In genomic region chrX:6658820-6659324, GRCm38 (mm10) we compare ENCODE assay signal across 32 mouse cellular contexts.
"Had no signal": no experiment of that assay in that cellular context is flagged by ENCODE, and none has a peak within 500 bp of the region (broad histone marks: within the 10 kb centered on the region; RNA-seq: fewer than 3 reads in every experiment).

No protein-coding gene starts in this region.

- H3K9me3 ChIP-seq: heart, embryonic 10.5 days; heart, embryonic 12.5 days; heart, embryonic 13.5 days; heart, embryonic 15.5 days; hindbrain, embryonic 10.5 days; hindbrain, embryonic 12.5 days; hindbrain, embryonic 13.5 days; hindbrain, embryonic 15.5 days; intestine, embryonic 15.5 days; kidney, embryonic 15.5 days had no signal

- H3K4me2 ChIP-seq: heart, embryonic 11.5 days; heart, embryonic 12.5 days; heart, embryonic 13.5 days; heart, embryonic 15.5 days; hindbrain, embryonic 12.5 days; hindbrain, embryonic 13.5 days; hindbrain, embryonic 14.5 days; hindbrain, embryonic 15.5 days; intestine, embryonic 15.5 days; kidney, embryonic 15.5 days had no signal

- H3K4me1 ChIP-seq: heart, embryonic 10.5 days; heart, embryonic 12.5 days; heart, embryonic 13.5 days; heart, embryonic 15.5 days; hindbrain, embryonic 10.5 days; hindbrain, embryonic 12.5 days; hindbrain, embryonic 13.5 days; hindbrain, embryonic 15.5 days; intestine, embryonic 15.5 days; kidney, embryonic 15.5 days had no signal

- H3K27me3 ChIP-seq: heart, embryonic 12.5 days; heart, embryonic 13.5 days; heart, embryonic 15.5 days; hindbrain, embryonic 12.5 days; hindbrain, embryonic 13.5 days; hindbrain, embryonic 15.5 days; intestine, embryonic 15.5 days; kidney, embryonic 15.5 days had no signal

- H3K4me3 ChIP-seq: heart, embryonic 10.5 days; heart, embryonic 12.5 days; heart, embryonic 13.5 days; heart, embryonic 15.5 days; hindbrain, embryonic 10.5 days; hindbrain, embryonic 12.5 days; hindbrain, embryonic 13.5 days; hindbrain, embryonic 15.5 days; intestine, embryonic 15.5 days; kidney, embryonic 15.5 days; layer of hippocampus, adult 2 months; left cerebral cortex, adult 2 months had no signal

- H3K9ac ChIP-seq: heart, embryonic 12.5 days; heart, embryonic 13.5 days; heart, embryonic 15.5 days; hindbrain, embryonic 12.5 days; hindbrain, embryonic 13.5 days; hindbrain, embryonic 14.5 days; hindbrain, embryonic 15.5 days; intestine, embryonic 15.5 days; kidney, embryonic 15.5 days had no signal

- H3K27ac ChIP-seq: heart, embryonic 10.5 days; heart, embryonic 13.5 days; heart, embryonic 15.5 days; hindbrain, embryonic 10.5 days; hindbrain, embryonic 12.5 days; hindbrain, embryonic 13.5 days; hindbrain, embryonic 14.5 days; hindbrain, embryonic 15.5 days; hindbrain, postnatal 0 days; intestine, embryonic 15.5 days; kidney, embryonic 15.5 days; kidney, postnatal 0 days; layer of hippocampus, adult 2 months; left cerebral cortex, adult 2 months had no signal

- H3K36me3 ChIP-seq: heart, embryonic 10.5 days; heart, embryonic 12.5 days; heart, embryonic 13.5 days; heart, embryonic 15.5 days; hindbrain, embryonic 10.5 days; hindbrain, embryonic 12.5 days; hindbrain, embryonic 13.5 days; hindbrain, embryonic 15.5 days; intestine, embryonic 15.5 days; kidney, embryonic 15.5 days had no signal

- DNase-seq: heart, postnatal 10 days; heart, postnatal 14 days; heart, postnatal 36 days; heart, postnatal 4 days; kidney, adult 11 months; kidney, adult 18-20 months; kidney, adult 2 months; kidney, adult 8-10 months; kidney, adult 9 months; kidney, postnatal 10 days; kidney, postnatal 14 days; kidney, postnatal 25 days; kidney, postnatal 36 days; kidney, postnatal 4 days; layer of hippocampus, adult 9-11 months; layer of hippocampus, postnatal 36 days had no signal
